Mouse (Mus musculus) B cell, adult 2 months (primary cell): ENCODE measurements around the gene Arhgef25.

ENCODE experiments used
- DNase-seq, 2 experiments: peaks; one replicate each; pipeline ENCODE4 v3.0.0; 2022

Arhgef25 gene

GRCm38 (mm10) chr10:127189651-127190381 is at the start of gene Arhgef25:
Gene Arhgef25 (minus strand): TSS chr10:127190083.
- DNase-seq = peak; percentile 5 to 19

GRCm38 (mm10) chr10:127238241-127238824 is 48.5 kb upstream of the Arhgef25 start:
- no peak for DNase-seq

DNA sequence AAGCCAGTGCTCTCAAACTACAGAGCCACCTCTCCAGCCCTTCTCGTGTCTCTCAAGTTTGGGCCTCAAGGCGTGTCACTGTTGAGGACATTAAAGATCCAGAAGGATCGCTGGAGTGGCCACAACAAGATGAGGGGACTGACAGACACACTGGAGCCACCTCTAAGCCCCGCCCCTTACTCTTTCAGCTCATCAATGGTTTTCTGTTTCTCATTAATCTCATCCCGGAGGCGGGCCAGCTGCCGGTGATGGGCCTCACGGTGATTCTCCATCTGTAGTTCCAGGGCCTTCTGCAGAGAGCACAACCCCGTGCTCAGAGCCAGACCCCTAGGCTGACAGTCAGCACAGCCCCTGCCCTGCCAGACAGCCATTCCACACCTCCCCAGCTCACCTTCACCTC is 46.7 kb upstream of the Arhgef25 start:
- DNase-seq = no peak

- DNase-seq = peak; percentile 43 to 48
Observed at GRCm38 (mm10) chr10:127233141-127233540, 43.3 kb upstream of the Arhgef25 start.

GRCm38 (mm10) chr10:127231741-127232140 is 41.9 kb upstream of the Arhgef25 start:
- DNase-seq = no peak

DNA sequence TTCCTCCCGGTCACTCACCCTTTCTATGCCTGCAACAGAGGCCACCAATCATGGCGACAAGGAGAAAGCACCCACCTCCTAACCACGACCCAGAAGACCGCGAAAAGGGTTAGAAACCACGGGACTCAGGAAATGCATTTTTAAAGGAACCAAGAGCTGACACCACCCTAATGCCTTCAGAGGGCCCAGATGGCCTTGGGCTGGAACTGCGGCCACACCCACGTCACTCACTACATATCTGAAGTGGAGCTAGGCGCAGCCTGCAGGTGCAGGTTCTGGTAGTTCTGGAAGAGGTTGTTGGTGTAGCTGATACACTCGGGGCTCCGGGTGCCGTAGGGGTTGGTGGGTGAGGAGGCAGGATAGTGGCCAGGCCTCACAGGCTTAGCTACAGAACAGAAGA is 40.8 kb upstream of the Arhgef25 start:
- DNase-seq = no peak

DNA sequence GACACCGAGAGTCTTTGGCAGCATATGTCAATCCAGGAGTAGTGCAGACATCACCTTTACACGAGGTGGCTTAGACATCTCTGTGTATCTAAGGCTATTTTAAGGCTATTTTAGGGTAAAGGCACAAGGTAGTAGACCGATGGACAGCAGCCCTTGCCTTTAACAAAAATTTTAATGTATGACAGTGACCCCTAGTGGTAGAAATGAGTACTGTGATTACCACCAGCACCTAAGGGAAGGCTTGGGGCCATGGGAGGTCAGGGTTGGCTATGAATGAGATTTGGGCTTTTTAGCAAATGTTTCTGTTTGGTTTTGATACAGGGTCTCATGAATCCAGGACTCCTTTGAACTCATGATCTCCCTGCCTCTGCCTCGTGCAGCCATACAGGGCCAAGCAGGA is 39.0 kb upstream of the Arhgef25 start:
- DNase-seq = peak; percentile 69

- DNase-seq = peak; percentile 15 to 20
Observed at GRCm38 (mm10) chr10:127227163-127227562, 37.3 kb upstream of the Arhgef25 start.

- no peak for DNase-seq
Observed at GRCm38 (mm10) chr10:127226318-127226895, 36.5 kb upstream of the Arhgef25 start.

- peak; percentile 54 to 60 for DNase-seq
Observed at GRCm38 (mm10) chr10:127225732-127226131, 35.8 kb upstream of the Arhgef25 start.

- DNase-seq = no peak
Observed at GRCm38 (mm10) chr10:127225213-127225612, 35.3 kb upstream of the Arhgef25 start.

- DNase-seq = no peak
Observed at GRCm38 (mm10) chr10:127218339-127218738, 28.5 kb upstream of the Arhgef25 start.

- DNase-seq = no peak
Observed at GRCm38 (mm10) chr10:127217177-127217576, 27.3 kb upstream of the Arhgef25 start.

- no peak for DNase-seq
Observed at GRCm38 (mm10) chr10:127216456-127216855, 26.6 kb upstream of the Arhgef25 start.

GRCm38 (mm10) chr10:127214422-127214803 is 24.5 kb upstream of the Arhgef25 start:
- DNase-seq = no peak

GRCm38 (mm10) chr10:127213704-127214421 is 24.0 kb upstream of the Arhgef25 start:
- no peak for DNase-seq

DNA sequence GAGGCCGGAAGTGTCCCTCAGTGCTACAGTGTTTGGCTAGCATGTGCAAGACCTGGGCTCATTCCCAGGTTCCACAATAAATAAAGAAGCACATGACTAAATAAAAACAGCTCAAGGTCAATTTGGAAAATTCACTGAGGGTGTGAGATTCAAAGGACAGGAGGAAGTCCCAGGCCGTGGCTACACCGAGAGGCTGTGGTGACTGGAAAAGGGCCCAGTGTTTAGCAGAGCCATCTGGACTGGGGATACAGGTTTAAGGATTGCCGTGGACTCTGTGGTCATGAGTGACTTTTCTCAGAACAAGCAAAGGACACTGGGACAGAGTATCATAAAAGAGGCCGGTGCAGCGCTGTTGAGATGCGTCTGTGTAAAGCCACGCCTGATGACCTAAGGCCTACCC is 23.4 kb upstream of the Arhgef25 start:
- no peak for DNase-seq

- peak; percentile 97 to 98 for DNase-seq
Observed at GRCm38 (mm10) chr10:127211414-127211854, 21.6 kb upstream of the Arhgef25 start, which contains the start of gene Pip4k2c. Gene Pip4k2c (minus strand): TSS chr10:127211585.

GRCm38 (mm10) chr10:127210961-127211405 is 21.1 kb upstream of the Arhgef25 start:
- DNase-seq = no peak

DNA sequence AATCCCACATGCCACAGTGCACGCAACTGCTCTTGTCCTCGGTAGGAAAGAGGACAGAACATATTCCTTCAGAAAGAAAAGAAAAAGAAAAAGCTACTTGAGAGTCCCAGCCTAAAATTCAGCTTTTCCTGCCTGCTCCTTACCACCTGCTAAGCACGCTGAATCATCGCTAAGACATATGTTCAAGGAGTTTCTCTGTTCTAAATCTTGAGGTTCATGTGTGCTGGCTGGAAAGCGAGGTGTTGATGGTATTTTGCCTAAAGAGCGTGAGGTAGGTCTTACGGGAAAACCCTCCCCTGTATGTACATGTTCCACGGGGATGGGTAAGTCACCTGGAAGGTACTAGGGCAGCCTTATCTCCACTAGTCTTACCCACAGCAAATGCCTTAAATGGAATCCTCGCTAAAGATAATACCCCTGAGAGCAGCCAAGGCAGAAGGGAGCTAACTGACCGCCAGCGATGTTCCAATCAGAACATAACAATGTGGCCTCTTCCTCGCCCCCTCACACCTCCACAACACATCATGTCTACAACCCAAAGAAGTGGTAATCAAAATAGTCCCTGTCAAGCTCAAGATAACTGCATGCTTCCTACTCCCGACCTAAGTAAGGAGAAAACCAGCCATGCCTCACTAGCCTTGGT is 20.2 kb upstream of the Arhgef25 start:
- DNase-seq = no peak

- DNase-seq = no peak
Observed at GRCm38 (mm10) chr10:127208921-127209320, 19.0 kb upstream of the Arhgef25 start.

DNA sequence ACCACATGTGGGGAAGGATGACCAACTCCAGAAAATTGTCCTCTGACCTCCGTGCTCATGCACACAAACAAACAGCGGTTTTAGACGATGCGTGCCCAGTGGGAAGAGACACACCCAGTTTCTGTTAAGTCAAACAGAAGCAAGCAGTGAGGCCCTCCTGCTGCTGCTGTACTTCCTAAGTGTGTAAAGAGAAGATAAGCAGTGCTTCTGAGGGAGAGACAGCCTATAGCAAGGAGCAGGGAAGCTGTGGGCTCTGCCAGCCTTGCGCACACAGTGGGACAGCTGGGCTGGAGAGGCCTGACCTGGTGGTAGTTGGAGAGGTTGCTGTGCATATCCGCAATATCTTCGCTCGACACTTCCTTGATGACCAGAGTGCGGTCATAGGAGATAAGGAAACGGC is 15.5 kb upstream of the Arhgef25 start:
- DNase-seq = no peak

GRCm38 (mm10) chr10:127204589-127204988 is 14.7 kb upstream of the Arhgef25 start:
- no peak for DNase-seq
